Mouse (Mus musculus): ENCODE results near the gene Zfp526.

Gene Zfp526

DNA sequence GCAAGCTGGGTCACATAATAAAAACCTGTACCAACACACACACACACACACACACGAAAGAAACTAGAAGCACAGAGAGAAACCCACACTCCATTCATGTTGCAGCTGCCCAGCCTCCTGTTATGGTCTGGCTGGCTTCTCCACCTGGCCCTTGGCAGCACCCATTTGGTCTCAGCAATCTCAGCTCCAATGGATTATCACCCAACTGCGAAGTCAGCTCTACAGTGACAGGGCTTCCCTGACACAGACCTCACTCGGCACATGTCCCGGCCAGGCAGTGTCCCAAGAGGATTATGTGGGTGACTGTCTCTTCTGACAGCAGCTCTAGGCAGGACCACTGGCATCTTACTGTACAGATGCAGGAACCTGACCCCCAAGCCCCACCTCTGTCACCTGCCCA, 10.7 kb upstream of the Zfp526 start:
- DNase-seq, result no peak

GRCm38 (mm10) chr7:25213099-25213498, 8.1 kb upstream of the Zfp526 start:
- no peak for DNase-seq

GRCm38 (mm10) chr7:25214172-25214571, 7.1 kb upstream of the Zfp526 start:
- DNase-seq, result no peak

DNA sequence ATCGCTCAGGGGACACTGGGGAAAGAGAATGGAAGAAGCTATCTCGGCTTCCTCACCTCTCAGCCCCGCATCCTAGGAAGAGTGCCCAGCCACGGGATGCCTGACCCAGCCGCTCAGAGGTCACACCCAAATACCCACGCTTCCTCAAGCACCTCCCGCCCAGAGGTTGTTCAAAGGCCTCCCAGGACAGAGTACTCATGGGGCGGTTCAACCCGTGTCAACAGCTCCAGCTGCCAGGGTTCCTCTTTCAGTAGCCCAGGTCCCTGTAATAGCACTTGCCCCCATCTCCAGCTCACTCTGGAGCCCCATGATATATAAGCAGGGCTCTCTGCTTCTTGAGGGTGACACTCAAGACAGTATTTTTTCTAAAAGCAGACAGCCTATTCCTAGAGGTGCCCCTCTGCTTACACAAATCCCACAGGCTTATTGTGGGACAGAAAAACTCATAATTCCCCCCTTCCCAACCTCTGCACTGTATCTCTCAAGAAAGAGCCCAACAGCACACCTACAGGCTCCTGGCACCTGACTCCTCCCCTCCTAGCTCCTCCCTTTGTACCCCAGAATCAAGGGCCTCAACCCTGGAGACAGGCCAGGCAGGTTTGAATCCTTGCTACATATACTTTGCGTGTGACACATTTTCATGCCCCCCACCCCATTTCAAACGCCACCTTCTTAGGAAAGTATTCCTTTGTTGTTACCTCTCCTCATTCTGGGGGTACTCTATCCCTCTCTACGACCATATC, 3.4 kb upstream of the Zfp526 start:
- DNase-seq, result peak; percentile 63

DNA sequence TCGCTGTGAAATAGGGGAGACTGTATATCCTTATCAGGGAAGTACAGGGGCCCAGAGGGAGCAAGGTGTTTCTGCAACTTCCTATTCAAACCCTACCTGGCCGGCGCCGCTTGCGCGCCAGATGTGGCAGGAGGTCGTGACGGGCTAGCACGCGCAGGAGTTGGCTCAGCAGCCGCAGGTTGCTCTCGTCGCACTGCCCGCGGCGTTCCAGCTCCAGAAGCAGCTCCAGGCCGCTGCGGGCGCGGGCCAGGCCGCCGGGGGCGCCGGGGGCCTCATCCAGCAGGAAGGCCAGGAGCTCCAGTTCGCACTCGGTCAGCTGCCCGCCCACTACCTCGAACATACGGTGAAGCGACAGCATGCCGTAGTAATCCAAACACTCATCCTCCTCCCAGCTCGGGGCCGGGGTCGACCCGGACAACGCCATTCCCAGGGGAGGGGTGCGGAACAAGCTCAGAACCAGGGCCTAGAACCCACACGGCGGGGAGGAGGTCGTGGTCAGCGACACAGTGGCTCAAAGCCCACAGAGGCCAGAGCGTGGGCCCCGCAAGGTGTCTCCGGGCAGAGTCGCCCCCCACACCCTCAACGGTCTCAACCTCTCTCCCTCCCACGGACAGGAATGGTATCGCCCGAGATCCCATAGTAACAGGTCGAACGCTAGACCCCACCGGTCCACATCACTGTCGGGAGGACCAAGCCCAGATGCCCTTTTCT, 2.4 kb upstream of the Zfp526 start:
- peak; percentile 78 for DNase-seq

DNA sequence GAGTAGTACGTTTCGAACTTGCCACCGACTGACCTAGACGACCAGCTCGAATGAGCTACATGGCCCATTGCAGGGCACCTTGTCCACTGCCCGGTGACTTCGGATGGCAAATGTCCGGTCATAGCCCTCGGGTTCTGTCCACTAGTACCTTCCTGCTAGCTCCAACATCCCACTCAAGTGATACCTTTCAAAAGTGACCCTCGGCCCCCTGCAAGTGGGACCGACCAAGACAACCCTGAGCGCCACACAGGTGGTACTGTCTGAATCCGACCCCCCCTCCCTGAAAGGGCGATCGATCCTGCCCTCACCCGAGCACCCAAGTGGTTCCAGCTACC, 1.8 kb upstream of the Zfp526 start:
- DNase-seq, result no peak

GRCm38 (mm10) chr7:25219756-25220456, 1.3 kb upstream of the Zfp526 start:
- peak; percentile 98 for DNase-seq

- DNase-seq, result peak; percentile 75
Measured at GRCm38 (mm10) chr7:25220457-25221101, 646 bp upstream of the Zfp526 start, which contains the start of gene Dedd2. Gene Dedd2, minus strand, starts transcription at chr7:25220615.

- DNase-seq, result peak; percentile 50
Measured at GRCm38 (mm10) chr7:25222275-25222967, 1.2 kb downstream of the Zfp526 start.

DNA sequence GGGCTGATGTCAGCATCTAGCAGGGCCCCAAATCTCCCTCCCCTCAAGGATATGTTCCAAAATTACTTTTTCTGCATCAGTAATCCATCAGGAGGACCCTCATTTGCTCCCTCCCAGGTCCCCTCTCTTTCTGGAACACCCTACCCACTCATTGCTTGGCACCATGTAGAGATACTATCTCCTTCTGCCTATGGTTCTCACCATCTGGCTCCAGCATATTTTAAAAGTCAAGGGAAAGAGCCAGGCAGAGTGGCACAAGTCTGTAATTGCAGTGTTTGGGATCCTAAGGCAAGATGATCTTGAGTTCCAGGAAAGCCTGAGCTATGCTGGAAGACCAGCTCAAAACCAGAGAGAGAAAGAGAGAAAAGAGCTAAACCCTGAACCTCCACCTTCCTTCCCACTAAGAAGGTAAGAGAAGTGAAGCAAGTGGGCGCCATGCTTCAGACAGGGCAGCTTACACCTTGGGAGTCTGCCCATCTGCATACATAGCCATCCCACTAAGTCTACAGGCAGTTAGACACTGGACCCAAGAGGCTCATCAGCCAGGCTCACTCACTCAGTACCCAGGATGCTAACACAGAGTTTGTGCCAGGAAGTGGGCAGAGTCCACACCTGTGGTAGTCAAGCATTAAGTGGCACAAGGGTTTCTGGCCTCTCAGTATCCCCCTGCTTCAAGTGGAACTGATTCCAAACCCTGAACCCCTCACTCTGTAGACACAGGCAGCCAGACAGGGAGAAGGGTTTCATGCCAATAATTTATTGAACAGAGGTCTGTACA, 6.5 kb downstream of the Zfp526 start:
- DNase-seq, result no peak

- no peak for DNase-seq
Measured at GRCm38 (mm10) chr7:25230690-25231285, 9.6 kb downstream of the Zfp526 start.

GRCm38 (mm10) chr7:25232101-25232648, 10.9 kb downstream of the Zfp526 start:
- no peak for DNase-seq

GRCm38 (mm10) chr7:25233061-25233460, 11.8 kb downstream of the Zfp526 start:
- DNase-seq, result peak; percentile 34

GRCm38 (mm10) chr7:25235526-25235925, 14.3 kb downstream of the Zfp526 start:
- DNase-seq, result peak; percentile 50

GRCm38 (mm10) chr7:25237249-25238014, 16.2 kb downstream of the Zfp526 start, which contains the start of gene Gsk3a:
Gene Gsk3a, minus strand, starts transcription at chr7:25237851.
- peak; percentile 99 for DNase-seq

- peak; percentile 96 for DNase-seq
Measured at GRCm38 (mm10) chr7:25238015-25238706, 16.9 kb downstream of the Zfp526 start.

GRCm38 (mm10) chr7:25238829-25239623, 17.8 kb downstream of the Zfp526 start:
- peak; percentile 93 for DNase-seq

DNA sequence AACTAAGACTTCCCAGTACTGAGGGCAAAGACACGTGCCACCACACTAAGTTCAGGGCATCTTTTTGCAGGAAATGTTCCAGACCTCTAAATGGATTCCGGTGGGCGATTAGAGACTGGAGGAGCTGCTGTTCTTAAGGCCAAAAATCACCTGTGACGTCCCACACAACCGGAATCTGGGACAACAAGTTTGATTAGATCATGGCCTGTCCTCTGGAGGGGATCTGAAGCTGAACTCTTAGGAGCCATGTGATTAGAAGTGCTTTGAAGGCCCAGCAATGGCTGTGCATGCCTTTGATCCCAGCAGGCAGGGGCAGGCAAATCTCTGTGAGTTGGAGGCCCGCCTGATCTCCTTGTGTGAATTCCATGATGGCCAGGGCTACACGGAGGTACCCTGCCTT, 19.4 kb downstream of the Zfp526 start:
- DNase-seq, result peak; percentile 63

GRCm38 (mm10) chr7:25241062-25241461, 19.8 kb downstream of the Zfp526 start:
- peak; percentile 74 for DNase-seq

Measured in cerebellum, adult 9-11 months (tissue).